Mouse (Mus musculus) urinary bladder, adult 18-20 months (tissue): ENCODE measurements around the gene Rexo4.
A peak's percentile ranks its signal among the peaks of the same experiment; 100 is the strongest.

Source experiments
- DNase-seq, 2 experiments: peaks; one replicate each; pipeline ENCODE4 v3.0.0; 2022; ENCODE audit warnings: low spot score in 2 of 2, mixed read lengths in 2 of 2

The Rexo4 gene

DNA sequence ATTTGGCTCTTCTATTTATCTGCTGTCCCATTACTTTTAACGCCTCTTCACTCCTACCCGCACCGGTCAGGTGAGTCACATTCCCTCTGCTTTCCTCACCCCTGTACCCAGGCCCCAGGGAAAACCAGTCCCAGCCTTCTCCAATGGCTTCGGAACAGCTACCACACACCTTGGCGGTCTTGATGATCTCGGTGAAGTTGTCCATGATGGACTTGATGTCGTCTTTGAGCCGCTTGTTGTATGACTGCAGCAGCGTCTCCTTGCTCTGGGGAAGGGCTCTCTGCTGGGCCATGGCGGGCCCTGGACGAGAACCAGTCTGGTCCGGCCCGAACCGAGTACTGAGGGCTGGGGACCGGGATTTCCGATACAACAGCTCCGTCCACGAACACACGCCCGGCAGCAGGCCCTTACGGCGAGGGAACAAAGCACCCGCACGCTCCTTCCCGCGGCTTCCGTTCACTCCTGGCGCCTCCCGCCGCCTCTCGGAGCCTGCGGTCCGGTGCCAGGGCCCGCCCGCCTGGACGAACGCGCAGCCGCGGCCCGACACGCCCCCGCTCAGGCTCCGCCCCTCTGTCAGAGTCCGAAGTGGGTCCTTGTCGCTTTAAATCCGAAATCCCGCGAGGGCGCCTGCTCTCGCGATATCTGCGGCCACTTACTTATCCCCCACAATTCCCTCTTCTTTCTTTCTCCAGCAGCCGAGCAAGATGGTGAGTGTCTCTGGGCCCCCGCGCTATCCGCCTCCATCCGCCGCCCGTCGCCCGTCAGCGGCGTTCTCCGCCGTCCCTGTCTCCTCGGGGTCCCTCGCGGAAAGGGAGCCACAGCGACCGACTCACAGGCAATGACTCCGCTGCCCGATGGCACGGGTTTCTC, 53.8 kb downstream of the Rexo4 start, which contains the start of the genes Med22 and Rpl7a:
Med22 (minus strand) TSS at position 554 of the 870 bp plus-strand sequence.
Rpl7a (plus strand) TSS at position 641 of the 870 bp plus-strand sequence.
- DNase-seq: peak; percentile 99 to 100

DNA sequence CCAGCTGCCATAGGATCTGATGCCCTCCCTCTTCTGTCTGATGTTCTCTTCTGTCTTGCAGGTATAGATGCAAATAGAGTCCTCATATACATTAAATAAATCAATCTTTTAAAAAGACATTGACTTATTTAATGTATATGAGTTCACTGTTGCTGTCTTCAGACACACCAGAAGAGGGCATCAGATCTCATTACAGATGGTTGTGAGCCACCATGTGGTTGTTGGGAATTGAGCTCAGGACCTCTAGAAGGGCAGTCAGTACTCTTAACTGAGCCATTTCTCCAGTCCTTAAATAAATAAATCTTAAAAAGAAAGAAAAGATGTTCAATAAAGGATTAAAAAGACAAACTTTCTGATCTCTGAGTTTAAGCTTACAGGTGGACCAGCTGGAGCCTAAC, 54.8 kb downstream of the Rexo4 start:
- DNase-seq: no peak

DNA sequence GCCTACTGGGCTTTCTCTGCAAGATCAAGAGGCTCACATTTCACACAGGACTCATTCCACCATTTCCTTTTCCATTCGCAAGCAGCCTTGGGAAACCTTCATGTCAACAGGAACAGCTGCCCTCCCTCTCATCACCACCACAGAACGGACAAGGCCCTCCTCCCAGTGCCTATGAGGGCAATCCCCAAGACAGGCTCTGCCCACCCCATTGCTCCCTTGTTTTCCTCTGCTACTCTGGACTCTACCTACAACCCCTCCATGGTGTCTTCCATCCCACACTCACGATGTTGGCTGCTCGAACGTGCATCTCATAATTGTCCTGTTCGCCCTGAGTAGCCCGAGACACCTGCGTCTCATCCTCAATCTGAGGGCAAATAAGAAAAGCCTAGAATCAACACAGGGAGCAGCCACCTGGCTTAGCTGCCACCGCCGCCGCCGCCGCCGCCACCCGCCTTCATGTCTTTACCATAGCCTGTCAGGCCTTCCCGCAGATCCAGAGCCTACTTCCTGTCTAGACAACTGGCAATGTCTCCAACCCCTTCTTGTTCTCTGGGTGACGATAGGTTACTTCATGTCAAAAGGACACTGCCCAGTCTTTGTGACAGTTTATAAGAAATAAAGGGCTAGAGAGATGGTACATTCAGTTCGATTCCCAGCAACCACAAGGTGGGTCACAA, 55.3 kb downstream of the Rexo4 start:
- no peak for DNase-seq

DNA sequence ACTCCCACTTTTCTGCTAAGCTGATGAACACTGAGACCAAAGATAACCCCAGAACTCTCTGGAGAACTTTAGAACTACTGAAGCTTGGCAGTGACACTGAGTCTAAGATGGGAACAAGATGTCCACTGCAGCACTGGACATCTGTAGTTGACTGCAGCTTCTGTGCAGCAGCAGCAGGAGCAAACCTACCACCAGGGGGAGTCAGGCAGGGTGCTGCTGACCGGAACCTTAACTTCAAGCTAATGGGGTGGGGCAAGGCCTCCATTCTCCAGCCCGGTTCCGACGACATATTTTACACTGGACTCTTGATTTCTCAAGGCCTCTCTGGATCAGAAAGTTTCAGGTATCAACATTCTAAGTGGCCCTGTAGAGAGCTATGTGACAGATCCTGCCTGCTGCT, 57.1 kb downstream of the Rexo4 start:
- DNase-seq: no peak

DNA sequence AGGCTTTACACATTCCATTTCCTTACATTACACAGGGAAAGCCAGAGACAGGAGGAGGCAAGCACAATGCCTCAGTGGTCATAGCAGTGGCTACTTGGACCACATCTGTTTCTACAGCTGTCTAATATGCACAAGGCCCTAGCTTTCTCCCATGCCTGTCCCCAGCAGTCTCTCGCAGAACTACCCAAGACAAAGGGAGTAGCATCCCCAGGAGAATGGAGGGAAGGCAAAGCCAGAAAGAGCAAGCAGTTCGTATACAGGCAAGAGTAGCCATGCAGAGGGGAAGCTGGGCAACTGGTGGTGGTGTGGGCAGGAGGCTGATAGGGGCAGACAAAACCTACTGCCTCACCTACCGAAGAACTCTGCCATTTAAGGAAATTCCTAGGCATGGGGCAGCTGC, 57.8 kb downstream of the Rexo4 start:
- no peak for DNase-seq

DNA sequence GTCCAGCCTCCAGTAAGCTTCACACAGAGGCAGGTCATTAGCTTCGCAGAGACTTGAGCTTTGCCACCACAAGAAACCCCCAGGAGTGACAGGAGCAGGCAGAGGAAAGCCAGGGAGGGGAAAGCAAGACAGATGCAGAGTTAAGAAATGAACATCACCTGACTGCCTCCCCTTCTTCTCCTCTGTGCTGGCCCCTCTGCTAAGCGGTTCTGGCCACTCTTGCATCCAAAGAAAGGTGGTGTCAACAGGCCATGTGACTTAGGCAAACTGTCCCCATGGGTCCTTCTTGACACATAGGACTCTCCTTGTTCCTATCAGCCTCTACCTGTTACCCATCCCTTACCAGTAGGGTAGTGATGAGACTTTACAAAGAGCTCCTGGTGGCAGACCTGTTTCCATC, 58.2 kb downstream of the Rexo4 start:
- DNase-seq: no peak
